Mouse (Mus musculus) liver, embryonic 14.5 days (tissue): ENCODE data around the gene Gm21913. TPM values are rescaled to one million over a fixed set of nuclear protein-coding genes. Genes with fewer than 3 reads are reported as not detected.
"Not testable (repeated sequence)": the region's sequence is repeated elsewhere in the genome, so short reads cannot be mapped to it uniquely, and the experiment has no call there.

Source experiments
- ATAC-seq: fragments of 200-750 bp; cut with Nextera tagmentation; 2 replicates; pipeline ENCODE4 v1.8.0; 2017; ENCODE audit warnings: moderate number of reproducible peaks, mild to moderate bottlenecking, moderate library complexity; ENCODE audit not compliant: insufficient read depth
- DNase-seq, 3 experiments: peaks; one replicate each; pipeline ENCODE4 v3.0.0-alpha.2; 2012 to 2013; ENCODE audit warnings: low read depth in 3 of 3, low spot score in 3 of 3
- H3K27ac ChIP-seq: fragments of 300-500 bp; sonication (generic); 2 replicates; pipeline ENCODE4 v1.5.1; 2014; ENCODE audit warnings: moderate library complexity, mild to moderate bottlenecking, control low read depth, inconsistent platforms
- H3K27me3 ChIP-seq: fragments of 300-500 bp; sonication (generic); 2 replicates; pipeline ENCODE4 v1.6.1; 2014; ENCODE audit warnings: mild to moderate bottlenecking, low read length, moderate library complexity; ENCODE audit not compliant: control insufficient read depth, insufficient read depth
- H3K36me3 ChIP-seq: fragments of 300-500 bp; sonication (generic); replicated peaks from 2 replicates; pipeline ENCODE4 v1.6.1; 2014; ENCODE audit warnings: low read depth; ENCODE audit not compliant: control insufficient read depth, insufficient read depth
- H3K4me1 ChIP-seq, 2 experiments: fragments of 200-500 bp in 1 of 2; fragments of 300-500 bp in 1 of 2; sonication (generic) in 1 of 2; replicated peaks; 2 replicates each; pipeline ENCODE4 v1.6.1; 2012 to 2014; ENCODE audit warnings: antibody characterized with exemption in 1 of 2, inconsistent platforms in 1 of 2, low read length in 1 of 2; ENCODE audit not compliant: control insufficient read depth in 2 of 2, insufficient read depth in 2 of 2
- H3K4me2 ChIP-seq: fragments of 300-500 bp; sonication (generic); 2 replicates; pipeline ENCODE4 v1.6.1; 2014; ENCODE audit warnings: low read depth, mild to moderate bottlenecking, control low read depth, moderate library complexity
- H3K4me3 ChIP-seq, 2 experiments: fragments of 200-500 bp in 1 of 2; fragments of 300-500 bp in 1 of 2; sonication (generic) in 1 of 2; 2 replicates each; pipeline ENCODE4 v1.5.1; 2012 to 2014; ENCODE audit warnings: low read depth in 2 of 2, low read length in 2 of 2, mild to moderate bottlenecking in 2 of 2, control low read depth in 1 of 2, inconsistent platforms in 1 of 2, moderate library complexity in 1 of 2; ENCODE audit not compliant: insufficient read depth in 1 of 2
- H3K9ac ChIP-seq: fragments of 300-500 bp; sonication (generic); replicated peaks from 2 replicates; pipeline ENCODE4 v1.6.1; 2014; ENCODE audit warnings: mild to moderate bottlenecking, control low read depth, moderate library complexity
- H3K9me3 ChIP-seq: fragments of 300-500 bp; sonication (generic); 2 replicates; pipeline ENCODE4 v1.6.1; 2016; ENCODE audit warnings: low read length, mixed read lengths; ENCODE audit not compliant: control insufficient read depth
- WGBS: fragments of 180-500 bp; shearing (Covaris S2); extraction: QIAGEN DNeasy Blood & Tissue Kit; methylation state at CpG from one replicate; pipeline ENCODE4 v1.1.7; 2014; ENCODE audit not compliant: insufficient replicate concordance; 5-methylcytosine and 5-hydroxymethylcytosine counted together
- polyA plus RNA-seq, 2 experiments: library from polyadenylated mRNA; depleted of rRNA in 1 of 2; stranded (reverse) in 1 of 2; unstranded in 1 of 2; fragments of >200 nt; fragmentation: Nextera tagmentation in 1 of 2; extraction: Ambion mirVana in 1 of 2; gene quantifications; 2 replicates each; pipeline versions ENCODE4 v1.2.1 to v1.2.3; 2012 to 2014

Gene Gm21913
- polyA plus RNA-seq (2012; rRNA removed): not detected in 2 replicates
- polyA plus RNA-seq (2014; fragmentation: Nextera tagmentation; extraction: Ambion mirVana): not detected in 2 replicates

DNA sequence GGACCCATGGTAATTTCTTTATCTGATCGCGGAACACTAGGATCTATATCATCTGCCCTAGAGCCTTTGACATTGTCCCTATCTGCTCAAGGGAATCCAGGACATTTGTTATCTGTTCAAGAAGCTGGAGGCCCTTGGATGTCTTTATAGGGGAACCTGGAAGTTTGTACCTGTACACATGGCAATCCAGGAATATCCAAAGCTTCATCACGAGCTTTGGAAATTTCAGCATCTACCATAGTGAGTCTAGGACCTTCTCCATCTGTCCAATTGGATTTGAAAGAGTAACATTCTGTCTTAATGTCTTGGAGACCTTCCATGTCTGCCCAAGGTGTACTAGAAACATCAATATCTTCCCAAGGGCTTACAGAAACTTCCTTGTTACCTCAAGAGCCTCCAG, at the start of gene Gm21913:
Gene Gm21913 (plus strand): TSS at position 301 of the 400 bp plus-strand sequence.
- H3K9me3 ChIP-seq, ATAC-seq, H3K4me3 ChIP-seq, H3K9ac ChIP-seq, H3K27me3 ChIP-seq, H3K4me1 ChIP-seq, DNase-seq, H3K27ac ChIP-seq, H3K36me3 ChIP-seq, H3K4me2 ChIP-seq: not testable (repeated sequence)
- no CpG with 5 or more reads among the region's 3 CpGs for WGBS

Other genes with a start within 250 kb of the Gm21913 start
- gene Gm29110, start 153.4 kb upstream of the Gm21913 start, polyA plus RNA-seq (2012; rRNA removed): not detected in 2 replicates
- not detected in 2 replicates for gene Gm29110, start 153.4 kb upstream of the Gm21913 start, polyA plus RNA-seq (2014; fragmentation: Nextera tagmentation; extraction: Ambion mirVana)